Mouse (Mus musculus) limb, embryonic 14.5 days (tissue): ENCODE results near the gene Tubb4b. TPM values are rescaled to one million over a fixed set of nuclear protein-coding genes. Genes with fewer than 3 reads are reported as not detected.

Experiments used
- ATAC-seq: fragments of 200-750 bp; cut with Nextera tagmentation; 2 replicates; pipeline ENCODE4 v1.8.0; 2017; ENCODE audit warnings: low read depth, moderate number of reproducible peaks, moderate TSS enrichment; ENCODE audit not compliant: low FRiP score
- DNase-seq: peaks from one replicate; pipeline ENCODE4 v3.0.0-alpha.2; 2015; ENCODE audit warnings: low spot score
- H3K27ac ChIP-seq: fragments of 300-500 bp; sonication (generic); replicated peaks from 2 replicates; pipeline ENCODE4 v1.5.1; 2014; ENCODE audit warnings: low read depth, mild to moderate bottlenecking, low read length, moderate library complexity, mixed read lengths
- H3K27me3 ChIP-seq: fragments of 300-500 bp; sonication (generic); 2 replicates; pipeline ENCODE4 v1.6.1; 2014; ENCODE audit warnings: low read length, mixed read lengths; ENCODE audit not compliant: control insufficient read depth, insufficient read depth
- H3K36me3 ChIP-seq: fragments of 300-500 bp; sonication (generic); 2 replicates; pipeline ENCODE4 v1.6.1; 2014; ENCODE audit warnings: mild to moderate bottlenecking, low read length, moderate library complexity, mixed read lengths; ENCODE audit not compliant: control insufficient read depth, insufficient read depth
- H3K4me1 ChIP-seq: fragments of 300-500 bp; sonication (generic); 2 replicates; pipeline ENCODE4 v1.6.1; 2014; ENCODE audit warnings: antibody characterized with exemption, low read length, mixed read lengths; ENCODE audit not compliant: control insufficient read depth, insufficient read depth
- H3K4me2 ChIP-seq: fragments of 300-500 bp; sonication (generic); replicated peaks from 2 replicates; pipeline ENCODE4 v1.6.1; 2014; ENCODE audit warnings: low read depth, mild to moderate bottlenecking, low read length, moderate library complexity; ENCODE audit not compliant: severe bottlenecking
- H3K4me3 ChIP-seq: fragments of 300-500 bp; sonication (generic); replicated peaks from 2 replicates; pipeline ENCODE4 v1.5.1; 2014; ENCODE audit warnings: low read length
- H3K9ac ChIP-seq: fragments of 300-500 bp; sonication (generic); 2 replicates; pipeline ENCODE4 v1.6.1; 2014; ENCODE audit warnings: mild to moderate bottlenecking, low read depth, low read length, moderate library complexity; ENCODE audit not compliant: severe bottlenecking
- H3K9me3 ChIP-seq: fragments of 300-500 bp; sonication (generic); 2 replicates; pipeline ENCODE4 v1.6.1; 2016; ENCODE audit warnings: low read length; ENCODE audit not compliant: control insufficient read depth
- POLR2A ChIP-seq: fragments of 200-500 bp; IDR thresholded peaks from 2 replicates; pipeline ENCODE4 v1.8.0; 2012; ENCODE audit warnings: inconsistent platforms, mild to moderate bottlenecking, moderate library complexity, borderline replicate concordance; ENCODE audit not compliant: insufficient read depth, insufficient read length; ENCODE audit errors: extremely low read depth
- WGBS: fragments of 180-500 bp; shearing (Covaris S2); extraction: QIAGEN DNeasy Blood & Tissue Kit; methylation state at CpG from one replicate; pipeline ENCODE4 v1.1.7; 2014; 5-methylcytosine and 5-hydroxymethylcytosine counted together
- polyA plus RNA-seq, 2 experiments: library from polyadenylated mRNA; depleted of rRNA in 1 of 2; stranded (reverse) in 1 of 2; unstranded in 1 of 2; fragments of >200 nt; fragmentation: Nextera tagmentation in 1 of 2; extraction: Ambion mirVana in 1 of 2; gene quantifications; 2 replicates each; pipeline versions ENCODE4 v1.2.1 to v1.2.3; 2012 to 2014

The Tubb4b gene
- polyA plus RNA-seq, 2 experiments = 419 to 501 TPM

- no peaks in the 10 kb centered on the region for H3K27me3 ChIP-seq
- H3K9ac ChIP-seq = no peak overlapping the region
- TF ChIP-seq POLR2A = no peak
- no peak overlapping the region for H3K4me3 ChIP-seq
- H3K36me3 ChIP-seq = no peaks in the 10 kb centered on the region
- WGBS = 3% methylated on average over 7 of the region's 7 CpGs
- no peaks in the 10 kb centered on the region for H3K9me3 ChIP-seq
- peak; percentile 84 for DNase-seq
- peaks cover 9% of the 10 kb centered on the region for H3K4me1 ChIP-seq
- peak overlapping the region; percentile 24; the same call in 1 of the 2 replicates for H3K4me2 ChIP-seq
- ATAC-seq = no peak
- peak overlapping the region; percentile 34; the same call in 1 of the 2 replicates for H3K27ac ChIP-seq
These were observed 4.0 kb upstream of the Tubb4b start for GRCm38 (mm10) chr2:25228431-25228889.

- no peak overlapping the region for H3K4me2 ChIP-seq
- no peak for DNase-seq
- no peak overlapping the region for H3K4me3 ChIP-seq
- no peak overlapping the region for H3K27ac ChIP-seq
- H3K4me1 ChIP-seq = peaks cover 12% of the 10 kb centered on the region
- H3K36me3 ChIP-seq = no peaks in the 10 kb centered on the region
- no peak for TF ChIP-seq POLR2A
- H3K9me3 ChIP-seq = no peaks in the 10 kb centered on the region
- no peak for ATAC-seq
- H3K27me3 ChIP-seq = no peaks in the 10 kb centered on the region
- 87% methylated on average over 4 of the region's 4 CpGs for WGBS
- H3K9ac ChIP-seq = no peak overlapping the region
These were observed 2.9 kb upstream of the Tubb4b start for GRCm38 (mm10) chr2:25227406-25227805.

- no peaks in the 10 kb centered on the region for H3K9me3 ChIP-seq
- 65% methylated on average over 5 of the region's 5 CpGs for WGBS
- no peaks in the 10 kb centered on the region for H3K27me3 ChIP-seq
- H3K9ac ChIP-seq = no peak overlapping the region
- no peak overlapping the region for H3K4me2 ChIP-seq
- DNase-seq (no peak), ATAC-seq (no peak)
- H3K4me1 ChIP-seq = peaks cover 12% of the 10 kb centered on the region
- H3K27ac ChIP-seq = no peak overlapping the region
- no peak for TF ChIP-seq POLR2A
- H3K36me3 ChIP-seq = peaks cover 2% of the 10 kb centered on the region; the same call in 1 of the 2 replicates
- H3K4me3 ChIP-seq = no peak overlapping the region
These were observed 2.4 kb upstream of the Tubb4b start for GRCm38 (mm10) chr2:25226864-25227263.

GRCm38 (mm10) chr2:25225811-25226379, 1.4 kb upstream of the Tubb4b start:
- Histone ChIP-seq H3K36me3 (peaks cover 9% of the 10 kb centered on the region; the same call in 1 of the 2 replicates), H3K4me2 (peak overlapping the region; percentile 50; the same call in 1 of the 2 replicates), H3K9me3 (no peaks in the 10 kb centered on the region), H3K27me3 (no peaks in the 10 kb centered on the region), H3K9ac (no peak overlapping the region), H3K4me1 (peaks cover 12% of the 10 kb centered on the region), H3K27ac (peak overlapping the region; percentile 91; the same call in 1 of the 2 replicates), H3K4me3 (no peak overlapping the region)
- ATAC-seq = no peak
- 65% methylated on average over 8 of the region's 8 CpGs for WGBS
- TF ChIP-seq POLR2A = no peak
- DNase-seq = no peak

- WGBS = 2% methylated on average over 35 of the region's 41 CpGs
- peak; percentile 96 for ATAC-seq
These were observed 557 bp upstream of the Tubb4b start for GRCm38 (mm10) chr2:25224766-25225752.

More at GRCm38 (mm10) chr2:25224766-25225752, 557 bp upstream of the Tubb4b start:
- Histone ChIP-seq H3K9ac (peak overlapping the region; percentile 72), H3K36me3 (peaks cover 9% of the 10 kb centered on the region; the same call in 1 of the 2 replicates), H3K4me2 (peak overlapping the region; percentile 50), H3K9me3 (no peaks in the 10 kb centered on the region), H3K4me3 (peak overlapping the region; percentile 86), H3K4me1 (peaks cover 12% of the 10 kb centered on the region), H3K27me3 (no peaks in the 10 kb centered on the region), H3K27ac (peak overlapping the region; percentile 91)
- TF ChIP-seq POLR2A = peak; percentile 78; the same call in 1 of the 2 replicates
- DNase-seq = peak; percentile 100
